ENCODE assay signal across 9 mouse cellular contexts in genomic region chr7:127824176-127824871, GRCm38 (mm10). TPM values are rescaled to one million over a fixed set of nuclear protein-coding genes. Genes with fewer than 3 reads are reported as not detected.
DNase-seq lines count a peak whose midpoint lies in the region; ATAC-seq lines count a peak whose summit lies in the region.
"Had no signal": no experiment of that assay in that cellular context is flagged by ENCODE, and none has a peak within 500 bp of the region (broad histone marks: within the 10 kb centered on the region; RNA-seq: fewer than 3 reads in every experiment).

Gene Stx4a, plus strand, starts transcription at chr7:127824294.
Gene Stx1b, minus strand, starts transcription at chr7:127824549.

- 5% methylated on average over 26 of the region's 38 CpGs for WGBS in heart, embryonic 11.5 days (ENCODE audit: insufficient replicate concordance)
- 2% methylated on average over 30 of the region's 38 CpGs for WGBS in forebrain, embryonic 15.5 days
- 5% methylated on average over 35 of the region's 38 CpGs for WGBS in intestine, embryonic 16.5 days
- WGBS in liver, embryonic 13.5 days (ENCODE audit: insufficient replicate concordance) = 12% methylated on average over 30 of the region's 38 CpGs
- 2% methylated on average over 35 of the region's 38 CpGs for WGBS in stomach, embryonic 14.5 days

- H3K9ac ChIP-seq in heart, embryonic 11.5 days (ENCODE audit: low read depth, low read length) = peak within 1 kb of the TSS; percentile 66
- peak within 1 kb of the TSS; percentile 89 for H3K9ac ChIP-seq in forebrain, embryonic 15.5 days (replicated peaks)
- H3K9ac ChIP-seq in intestine, embryonic 16.5 days (ENCODE audit: low read depth, low read length) = peak within 1 kb of the TSS; percentile 74
- no peak within 1 kb of the TSS for H3K9ac ChIP-seq in liver, embryonic 13.5 days
- peak within 1 kb of the TSS; percentile 58 for H3K9ac ChIP-seq in stomach, embryonic 14.5 days (replicated peaks; ENCODE audit: low read depth, low read length)

- H3K27ac ChIP-seq in heart, embryonic 11.5 days (ENCODE audit: low read depth, low read length) = no peak within 1 kb of the TSS
- H3K27ac ChIP-seq in forebrain, embryonic 15.5 days (replicated peaks) = peak within 1 kb of the TSS; percentile 86
- H3K27ac ChIP-seq in intestine, embryonic 16.5 days (ENCODE audit: low read length) = peak within 1 kb of the TSS; percentile 28; the same call in 1 of the 2 replicates
- H3K27ac ChIP-seq in liver, embryonic 13.5 days = no peak within 1 kb of the TSS
- H3K27ac ChIP-seq in stomach, embryonic 14.5 days (ENCODE audit: low read length) = no peak within 1 kb of the TSS

- peak within 1 kb of the TSS; percentile 80 for H3K4me2 ChIP-seq in heart, embryonic 11.5 days
- peak within 1 kb of the TSS; percentile 63 for H3K4me2 ChIP-seq in forebrain, embryonic 15.5 days (replicated peaks)
- peak within 1 kb of the TSS; percentile 72 for H3K4me2 ChIP-seq in intestine, embryonic 16.5 days (ENCODE audit: low read depth, low read length)
- H3K4me2 ChIP-seq in liver, embryonic 13.5 days = peak within 1 kb of the TSS; percentile 38
- H3K4me2 ChIP-seq in stomach, embryonic 14.5 days (replicated peaks; ENCODE audit: low read depth, low read length) = peak within 1 kb of the TSS; percentile 58

- H3K9me3 ChIP-seq in heart, embryonic 11.5 days (replicated peaks; ENCODE audit: control insufficient read depth, low read length) = no peaks in the 10 kb centered on the region
- H3K9me3 ChIP-seq in forebrain, embryonic 15.5 days = no peaks in the 10 kb centered on the region
- H3K9me3 ChIP-seq in intestine, embryonic 16.5 days (ENCODE audit: control insufficient read depth, low read length) = no peaks in the 10 kb centered on the region
- no peaks in the 10 kb centered on the region for H3K9me3 ChIP-seq in liver, embryonic 13.5 days (replicated peaks)
- H3K9me3 ChIP-seq in stomach, embryonic 14.5 days (ENCODE audit: control insufficient read depth, low read depth, low read length) = no peaks in the 10 kb centered on the region
- H3K9me3 ChIP-seq: G1E had no signal

- H3K36me3 ChIP-seq in heart, embryonic 11.5 days (ENCODE audit: control insufficient read depth, insufficient read depth, low read length) = no peaks in the 10 kb centered on the region
- no peaks in the 10 kb centered on the region for H3K36me3 ChIP-seq in forebrain, embryonic 15.5 days
- no peaks in the 10 kb centered on the region for H3K36me3 ChIP-seq in intestine, embryonic 16.5 days (ENCODE audit: control insufficient read depth, insufficient read depth, low read length)
- no peaks in the 10 kb centered on the region for H3K36me3 ChIP-seq in liver, embryonic 13.5 days
- H3K36me3 ChIP-seq in stomach, embryonic 14.5 days (ENCODE audit: control insufficient read depth, insufficient read depth, low read length) = no peaks in the 10 kb centered on the region
- H3K36me3 ChIP-seq: G1E had no signal

- intact Hi-C loops in heart, postnatal 25 days (cut with DNase I) = no loop called here

- H3K4me1 ChIP-seq in heart, embryonic 11.5 days (ENCODE audit: control insufficient read depth, insufficient read depth, low read length) = peaks cover 8% of the 10 kb centered on the region; the same call in 1 of the 2 replicates
- H3K4me1 ChIP-seq in forebrain, embryonic 15.5 days = peaks cover 24% of the 10 kb centered on the region
- H3K4me1 ChIP-seq in intestine, embryonic 16.5 days (ENCODE audit: control insufficient read depth, insufficient read depth, low read length) = 0 out of 2 replicates have a peak, but pooled peaks cover 11% of the 10 kb centered on the region
- H3K4me1 ChIP-seq in liver, embryonic 13.5 days (replicated peaks) = peaks cover 12% of the 10 kb centered on the region; the same call in 1 of the 2 replicates
- no peaks in the 10 kb centered on the region for H3K4me1 ChIP-seq in stomach, embryonic 14.5 days (ENCODE audit: control insufficient read depth, insufficient read depth, low read length)

- peak within 1 kb of the TSS; percentile 54 for H3K4me3 ChIP-seq in heart, embryonic 11.5 days (ENCODE audit: low read depth, low read length)
- peak within 1 kb of the TSS; percentile 66 for H3K4me3 ChIP-seq in forebrain, embryonic 15.5 days
- H3K4me3 ChIP-seq in intestine, embryonic 16.5 days (ENCODE audit: low read length) = peak within 1 kb of the TSS; percentile 60
- peak within 1 kb of the TSS; percentile 40 for H3K4me3 ChIP-seq in liver, embryonic 13.5 days (replicated peaks)
- H3K4me3 ChIP-seq in stomach, embryonic 14.5 days (ENCODE audit: low read depth, low read length) = peak within 1 kb of the TSS; percentile 57

- no peak for DNase-seq in heart, postnatal 25 days (ENCODE audit: low spot score)
- peak; percentile 83 for DNase-seq in cerebellum, adult 11-12 months
- DNase-seq in liver, embryonic 13.5 days = no peak
- DNase-seq in ovary, adult 18-20 months (ENCODE audit: low spot score) = no peak

- peak; percentile 44; the same call in 1 of the 2 replicates for ATAC-seq in heart, embryonic 11.5 days (replicated peaks; ENCODE audit: insufficient number of reproducible peaks, low FRiP score, low TSS enrichment)
- peak; percentile 94 for ATAC-seq in forebrain, embryonic 15.5 days (replicated peaks)
- ATAC-seq in intestine, embryonic 16.5 days = peak; percentile 73
- ATAC-seq in liver, embryonic 13.5 days (ENCODE audit: low read depth) = no peak
- ATAC-seq in stomach, embryonic 14.5 days (ENCODE audit: insufficient number of reproducible peaks, insufficient read depth, low FRiP score, low read depth) = peak; percentile 68; the same call in 1 of the 2 replicates

- peaks cover 3% of the 10 kb centered on the region; the same call in 1 of the 2 replicates for H3K27me3 ChIP-seq in heart, embryonic 11.5 days (ENCODE audit: control insufficient read depth, insufficient read depth, low read length)
- no peaks in the 10 kb centered on the region for H3K27me3 ChIP-seq in forebrain, embryonic 15.5 days
- no peaks in the 10 kb centered on the region for H3K27me3 ChIP-seq in intestine, embryonic 16.5 days (replicated peaks; ENCODE audit: control insufficient read depth, insufficient read depth, low read length)
- H3K27me3 ChIP-seq in liver, embryonic 13.5 days = peaks cover 26% of the 10 kb centered on the region
- H3K27me3 ChIP-seq in stomach, embryonic 14.5 days (ENCODE audit: control insufficient read depth, insufficient read depth, low read length) = no peaks in the 10 kb centered on the region

RNA-seq across cellular contexts. Expression of gene Stx4a, which starts in this region (rescaled TPM):
- polyA plus RNA-seq in heart, embryonic 11.5 days (2014; fragmentation: Nextera tagmentation; extraction: Ambion mirVana) = 20.5 and 22.8 TPM in 2 replicates
- 10 to 100 TPM; 61.4 to 68.7 TPM for total RNA-seq in heart, postnatal 25 days (2021)
- polyA plus RNA-seq in forebrain, embryonic 15.5 days (2015; fragmentation: Nextera tagmentation; extraction: Ambion mirVana) = 19.2 and 21.3 TPM in 2 replicates
- 44.7 and 47.5 TPM in 2 replicates for polyA plus RNA-seq in intestine, embryonic 16.5 days (2015; fragmentation: Nextera tagmentation; extraction: Ambion mirVana)
- polyA plus RNA-seq in liver, embryonic 13.5 days (2015; fragmentation: Nextera tagmentation; extraction: Ambion mirVana) = 17.4 and 17.5 TPM in 2 replicates
- polyA plus RNA-seq in stomach, embryonic 14.5 days (2014; fragmentation: Nextera tagmentation; extraction: Ambion mirVana) = 29.1 and 29.7 TPM in 2 replicates

RNA-seq across cellular contexts. Expression of gene Stx1b, which starts in this region (rescaled TPM):
- 1.4 and 1.8 TPM in 2 replicates for polyA plus RNA-seq in heart, embryonic 11.5 days (2014; fragmentation: Nextera tagmentation; extraction: Ambion mirVana)
- total RNA-seq in heart, postnatal 25 days (2021) = under 1 TPM; 0.39 to 0.42 TPM
- 34.5 and 37.4 TPM in 2 replicates for polyA plus RNA-seq in forebrain, embryonic 15.5 days (2015; fragmentation: Nextera tagmentation; extraction: Ambion mirVana)
- 1.7 and 2.0 TPM in 2 replicates for polyA plus RNA-seq in intestine, embryonic 16.5 days (2015; fragmentation: Nextera tagmentation; extraction: Ambion mirVana)
- polyA plus RNA-seq in liver, embryonic 13.5 days (2015; fragmentation: Nextera tagmentation; extraction: Ambion mirVana) = 0.22 and 0.41 TPM in 2 replicates
- 5.3 and 6.3 TPM in 2 replicates for polyA plus RNA-seq in stomach, embryonic 14.5 days (2014; fragmentation: Nextera tagmentation; extraction: Ambion mirVana)

Comparison
In these comparisons a context has a peak if more than half of its experiments do, and no peak if none do; other contexts are left out.
1. H3K27ac ChIP-seq: peak in forebrain, embryonic 15.5 days (single experiment) and intestine, embryonic 16.5 days (single experiment); none in heart, embryonic 11.5 days (single experiment), liver, embryonic 13.5 days (single experiment) and stomach, embryonic 14.5 days (single experiment).
2. Peak in every context shown above with its lines, with median percentiles within 50 percentile points of each other: H3K4me2 ChIP-seq and H3K4me3 ChIP-seq.